Mouse (Mus musculus) kidney, embryonic 16.5 days (tissue): Measurements from ENCODE around the gene Iffo2. TPM values are rescaled to one million over a fixed set of nuclear protein-coding genes. Genes with fewer than 3 reads are reported as not detected.
"Not testable (repeated sequence)": the region's sequence is repeated elsewhere in the genome, so short reads cannot be mapped to it uniquely, and the experiment has no call there.

ENCODE experiments used
- ATAC-seq: fragments of 200-750 bp; cut with Nextera tagmentation; 2 replicates; pipeline ENCODE4 v1.8.0; 2017; ENCODE audit warnings: moderate TSS enrichment; ENCODE audit not compliant: low FRiP score, low TSS enrichment
- H3K27ac ChIP-seq: fragments of 300-500 bp; sonication (generic); 2 replicates; pipeline ENCODE4 v1.5.1; 2014; ENCODE audit warnings: low read length
- H3K27me3 ChIP-seq: fragments of 300-500 bp; sonication (generic); 2 replicates; pipeline ENCODE4 v1.6.1; 2014; ENCODE audit warnings: low read length, control low read depth, mixed read lengths; ENCODE audit not compliant: insufficient read depth
- H3K36me3 ChIP-seq: fragments of 300-500 bp; sonication (generic); 2 replicates; pipeline ENCODE4 v1.6.1; 2014; ENCODE audit warnings: low read length, control low read depth, mixed read lengths; ENCODE audit not compliant: insufficient read depth
- H3K4me1 ChIP-seq: fragments of 300-500 bp; sonication (generic); 2 replicates; pipeline ENCODE4 v1.6.1; 2014; ENCODE audit warnings: low read length, control low read depth, mixed read lengths; ENCODE audit not compliant: insufficient read depth
- H3K4me2 ChIP-seq: fragments of 300-500 bp; sonication (generic); replicated peaks from 2 replicates; pipeline ENCODE4 v1.6.1; 2014; ENCODE audit warnings: low read depth, low read length
- H3K4me3 ChIP-seq: fragments of 300-500 bp; sonication (generic); 2 replicates; pipeline ENCODE4 v1.5.1; 2014; ENCODE audit warnings: mild to moderate bottlenecking, low read length
- H3K9ac ChIP-seq: fragments of 300-500 bp; sonication (generic); replicated peaks from 2 replicates; pipeline ENCODE4 v1.6.1; 2014; ENCODE audit warnings: low read length
- H3K9me3 ChIP-seq: fragments of 300-500 bp; sonication (generic); 2 replicates; pipeline ENCODE4 v1.6.1; 2016; ENCODE audit warnings: low read length, control low read depth
- WGBS: fragments of 180-500 bp; shearing (Covaris S2); extraction: QIAGEN DNeasy Blood & Tissue Kit; methylation state at CpG from one replicate; pipeline ENCODE4 v1.1.7; 2014; 5-methylcytosine and 5-hydroxymethylcytosine counted together
- polyA plus RNA-seq: library from polyadenylated mRNA; unstranded; fragments of >200 nt; fragmentation: Nextera tagmentation; extraction: Ambion mirVana; gene quantifications from 2 replicates; pipeline ENCODE4 v1.2.1, GENCODE M21; 2015

Gene Iffo2
- polyA plus RNA-seq = 3.2 and 3.7 TPM in 2 replicates

GRCm38 (mm10) chr4:139530248-139530647 lies at the start of gene Iffo2:
Gene Iffo2, plus strand, starts transcription at chr4:139530548.
- H3K4me3 ChIP-seq, ATAC-seq, H3K4me2 ChIP-seq, H3K27me3 ChIP-seq, H3K9me3 ChIP-seq, H3K36me3 ChIP-seq, H3K4me1 ChIP-seq, H3K9ac ChIP-seq, H3K27ac ChIP-seq: not testable (repeated sequence)
- 87% methylated on average over 5 of the region's 5 CpGs for WGBS

- ATAC-seq = no peak
- Histone ChIP-seq H3K27ac (peak overlapping the region; percentile 30; the same call in 1 of the 2 replicates), H3K4me2 (no peak overlapping the region), H3K36me3 (peaks cover 70% of the 10 kb centered on the region), H3K9me3 (no peaks in the 10 kb centered on the region), H3K4me3 (no peak overlapping the region), H3K9ac (no peak overlapping the region), H3K27me3 (no peaks in the 10 kb centered on the region), H3K4me1 (peaks cover 23% of the 10 kb centered on the region)
- whole genome bisulfite sequencing = 65% methylated on average over 1 of the region's 1 CpGs
Observed at GRCm38 (mm10) chr4:139481400-139481799, 48.9 kb upstream of the Iffo2 start.

GRCm38 (mm10) chr4:139483461-139484105 lies 46.8 kb upstream of the Iffo2 start:
- WGBS = 67% methylated on average over 8 of the region's 8 CpGs
- Histone ChIP-seq H3K9ac (no peak overlapping the region), H3K36me3 (peaks cover 68% of the 10 kb centered on the region), H3K4me2 (no peak overlapping the region), H3K27me3 (no peaks in the 10 kb centered on the region), H3K4me1 (peaks cover 23% of the 10 kb centered on the region), H3K4me3 (no peak overlapping the region), H3K27ac (peak overlapping the region; percentile 45), H3K9me3 (no peaks in the 10 kb centered on the region)
- peak; percentile 69 for ATAC-seq

- no peak overlapping the region; the same call in 1 of the 2 replicates for H3K9ac ChIP-seq
- peaks cover 23% of the 10 kb centered on the region for H3K4me1 ChIP-seq
- no peaks in the 10 kb centered on the region for H3K27me3 ChIP-seq
- H3K27ac ChIP-seq = peak overlapping the region; percentile 45
- H3K9me3 ChIP-seq = no peaks in the 10 kb centered on the region
- H3K4me3 ChIP-seq = no peak overlapping the region
- WGBS = 27% methylated on average over 6 of the region's 7 CpGs
- peaks cover 67% of the 10 kb centered on the region for H3K36me3 ChIP-seq
- ATAC-seq = peak; percentile 60
- no peak overlapping the region for H3K4me2 ChIP-seq
Observed at GRCm38 (mm10) chr4:139484496-139484895, 45.9 kb upstream of the Iffo2 start.

GRCm38 (mm10) chr4:139487085-139487484 lies 43.3 kb upstream of the Iffo2 start:
- no peak overlapping the region for H3K4me2 ChIP-seq
- H3K36me3 ChIP-seq = peaks cover 58% of the 10 kb centered on the region
- peaks cover 21% of the 10 kb centered on the region for H3K4me1 ChIP-seq
- no peak overlapping the region for H3K4me3 ChIP-seq
- H3K27ac ChIP-seq = no peak overlapping the region
- no peak for ATAC-seq
- no peaks in the 10 kb centered on the region for H3K27me3 ChIP-seq
- no peaks in the 10 kb centered on the region for H3K9me3 ChIP-seq
- H3K9ac ChIP-seq = no peak overlapping the region
- WGBS = 46% methylated on average over 10 of the region's 10 CpGs

GRCm38 (mm10) chr4:139488325-139488724 lies 42.0 kb upstream of the Iffo2 start:
- H3K4me2 ChIP-seq = no peak overlapping the region
- peaks cover 46% of the 10 kb centered on the region for H3K36me3 ChIP-seq
- no peak overlapping the region for H3K4me3 ChIP-seq
- no peaks in the 10 kb centered on the region for H3K27me3 ChIP-seq
- H3K4me1 ChIP-seq = peaks cover 11% of the 10 kb centered on the region; the same call in 1 of the 2 replicates
- H3K9ac ChIP-seq = no peak overlapping the region
- no peak for ATAC-seq
- 93% methylated on average over 5 of the region's 5 CpGs for WGBS
- H3K27ac ChIP-seq = no peak overlapping the region
- no peaks in the 10 kb centered on the region for H3K9me3 ChIP-seq

GRCm38 (mm10) chr4:139489946-139490345 lies 40.4 kb upstream of the Iffo2 start:
- Histone ChIP-seq H3K4me2 (no peak overlapping the region), H3K9ac (no peak overlapping the region), H3K4me3 (no peak overlapping the region), H3K36me3 (peaks cover 42% of the 10 kb centered on the region), H3K27ac (no peak overlapping the region), H3K4me1 (peaks cover under 1% of the 10 kb centered on the region; the same call in 1 of the 2 replicates), H3K9me3 (no peaks in the 10 kb centered on the region), H3K27me3 (no peaks in the 10 kb centered on the region)
- 86% methylated on average over 1 of the region's 1 CpGs for WGBS
- ATAC-seq = no peak

- 74% methylated on average over 11 of the region's 11 CpGs for WGBS
- Histone ChIP-seq H3K9me3 (no peaks in the 10 kb centered on the region), H3K4me1 (no peaks in the 10 kb centered on the region; the same call in 1 of the 2 replicates), H3K27ac (no peak overlapping the region), H3K4me2 (no peak overlapping the region), H3K27me3 (no peaks in the 10 kb centered on the region), H3K4me3 (no peak overlapping the region), H3K9ac (no peak overlapping the region; the same call in 1 of the 2 replicates), H3K36me3 (peaks cover 36% of the 10 kb centered on the region)
- no peak for ATAC-seq
Observed at GRCm38 (mm10) chr4:139490413-139491055, 39.8 kb upstream of the Iffo2 start.

- H3K4me3 ChIP-seq = no peak overlapping the region
- no peak for ATAC-seq
- H3K36me3 ChIP-seq = peaks cover 33% of the 10 kb centered on the region
- no peak overlapping the region for H3K4me2 ChIP-seq
- no peaks in the 10 kb centered on the region for H3K9me3 ChIP-seq
- H3K4me1 ChIP-seq = no peaks in the 10 kb centered on the region; the same call in 1 of the 2 replicates
- 90% methylated on average over 5 of the region's 5 CpGs for WGBS
- no peak overlapping the region for H3K9ac ChIP-seq
- no peak overlapping the region for H3K27ac ChIP-seq
- no peaks in the 10 kb centered on the region for H3K27me3 ChIP-seq
Observed at GRCm38 (mm10) chr4:139491541-139492170, 38.7 kb upstream of the Iffo2 start.
